Mouse (Mus musculus) spleen, embryonic (tissue): ENCODE results near the gene Stx17.

ENCODE experiments used
- CTCF ChIA-PET: fragments of 350-600 bp; sonication (Branson Sonifier 250); formaldehyde crosslinking; loops from one replicate; lab custom pipeline; 2022; lab: Charles Lee

Gene Stx17

GRCm38 (mm10) chr4:48124773-48125469, at the start of gene Stx17:
Gene Stx17 (plus strand): TSS chr4:48124915.
- CTCF ChIA-PET = interaction anchor here (1.2 kb wide), 1 partner anchor 10 kb away, joined by 6 read pairs; no protein-coding TSS in a partner anchor

- CTCF ChIA-PET = no interaction called here
These were observed 47.8 kb upstream of the Stx17 start for GRCm38 (mm10) chr4:48076693-48077471.

GRCm38 (mm10) chr4:48078213-48078612, 46.5 kb upstream of the Stx17 start:
- CTCF ChIA-PET = no interaction called here

GRCm38 (mm10) chr4:48079285-48080039, 45.3 kb upstream of the Stx17 start:
- CTCF ChIA-PET = no interaction called here

GRCm38 (mm10) chr4:48083452-48083851, 41.3 kb upstream of the Stx17 start:
- CTCF ChIA-PET = interaction anchor here (0.6 kb wide), 1 partner anchor 10 kb away, joined by 9 read pairs; no protein-coding TSS in a partner anchor

- CTCF ChIA-PET = interaction anchor here (0.6 to 0.7 kb wide), 2 partner anchors 152 to 225 kb away, joined by 3 read pairs; no protein-coding TSS in a partner anchor
These were observed 38.1 kb upstream of the Stx17 start for GRCm38 (mm10) chr4:48086609-48087008.

GRCm38 (mm10) chr4:48087497-48087896, 37.2 kb upstream of the Stx17 start:
- CTCF ChIA-PET = no interaction called here

GRCm38 (mm10) chr4:48093221-48093620, 31.5 kb upstream of the Stx17 start:
- CTCF ChIA-PET = no interaction called here

GRCm38 (mm10) chr4:48100217-48100616, 24.5 kb upstream of the Stx17 start:
- CTCF ChIA-PET = no interaction called here

GRCm38 (mm10) chr4:48101981-48102380, 22.7 kb upstream of the Stx17 start:
- CTCF ChIA-PET = interaction anchor here (0.5 kb wide), 1 partner anchor 37 kb away, joined by 3 read pairs; no protein-coding TSS in a partner anchor

- CTCF ChIA-PET = no interaction called here
These were observed 19.3 kb upstream of the Stx17 start for GRCm38 (mm10) chr4:48105387-48105786.

- CTCF ChIA-PET = no interaction called here
These were observed 17.6 kb upstream of the Stx17 start for GRCm38 (mm10) chr4:48107086-48107485.

- CTCF ChIA-PET = no interaction called here
These were observed 16.1 kb upstream of the Stx17 start for GRCm38 (mm10) chr4:48108591-48108990.

- CTCF ChIA-PET = interaction anchor here (1.2 kb wide), 1 partner anchor 22 kb away, joined by 3 read pairs; no protein-coding TSS in a partner anchor
These were observed 14.4 kb upstream of the Stx17 start for GRCm38 (mm10) chr4:48110331-48110730.

GRCm38 (mm10) chr4:48116191-48116590, 8.5 kb upstream of the Stx17 start:
- CTCF ChIA-PET = interaction anchor here (1.0 to 1.5 kb wide), 2 partner anchors 8 to 12 kb away, joined by 3 to 6 read pairs; partner anchors contain the start of gene Stx17

- CTCF ChIA-PET = interaction anchor here (1.2 kb wide), 1 partner anchor 9 kb away, joined by 6 read pairs; no protein-coding TSS in a partner anchor
These were observed 321 bp upstream of the Stx17 start for GRCm38 (mm10) chr4:48124416-48124772.

- CTCF ChIA-PET = no interaction called here
These were observed 5.6 kb downstream of the Stx17 start for GRCm38 (mm10) chr4:48130314-48130713.

- CTCF ChIA-PET = no interaction called here
These were observed 6.9 kb downstream of the Stx17 start for GRCm38 (mm10) chr4:48131606-48132005.

- CTCF ChIA-PET = interaction anchor here (0.6 to 1.0 kb wide), 2 partner anchors 23 to 176 kb away, joined by 3 read pairs; no protein-coding TSS in a partner anchor
These were observed 8.0 kb downstream of the Stx17 start for GRCm38 (mm10) chr4:48132721-48133120.

- CTCF ChIA-PET = interaction anchor here (0.6 kb wide), 1 partner anchor 120 kb away, joined by 3 read pairs; no protein-coding TSS in a partner anchor
These were observed 24.8 kb downstream of the Stx17 start for GRCm38 (mm10) chr4:48149492-48149891.

- CTCF ChIA-PET = no interaction called here
These were observed 28.5 kb downstream of the Stx17 start for GRCm38 (mm10) chr4:48153229-48153628.
